Mouse (Mus musculus) kidney, embryonic 16.5 days (tissue): ENCODE measurements at regions not wholly inside any gene's neighbourhood (a gene's known extent, or its start where the extent isn't known, plus 50 kb on each side); places are given as distances from the start of the nearest gene placed in this dataset.
A peak's percentile ranks its signal among the peaks of the same experiment; 100 is the strongest.

Source experiments
- ATAC-seq: fragments of 200-750 bp; cut with Nextera tagmentation; 2 replicates; pipeline ENCODE4 v1.8.0; 2017; ENCODE audit warnings: moderate TSS enrichment; ENCODE audit not compliant: low FRiP score, low TSS enrichment
- H3K27ac ChIP-seq: fragments of 300-500 bp; sonication (generic); 2 replicates; pipeline ENCODE4 v1.5.1; 2014; ENCODE audit warnings: low read length
- H3K27me3 ChIP-seq: fragments of 300-500 bp; sonication (generic); 2 replicates; pipeline ENCODE4 v1.6.1; 2014; ENCODE audit warnings: low read length, control low read depth, mixed read lengths; ENCODE audit not compliant: insufficient read depth
- H3K36me3 ChIP-seq: fragments of 300-500 bp; sonication (generic); 2 replicates; pipeline ENCODE4 v1.6.1; 2014; ENCODE audit warnings: low read length, control low read depth, mixed read lengths; ENCODE audit not compliant: insufficient read depth
- H3K4me1 ChIP-seq: fragments of 300-500 bp; sonication (generic); 2 replicates; pipeline ENCODE4 v1.6.1; 2014; ENCODE audit warnings: low read length, control low read depth, mixed read lengths; ENCODE audit not compliant: insufficient read depth
- H3K4me2 ChIP-seq: fragments of 300-500 bp; sonication (generic); replicated peaks from 2 replicates; pipeline ENCODE4 v1.6.1; 2014; ENCODE audit warnings: low read depth, low read length
- H3K4me3 ChIP-seq: fragments of 300-500 bp; sonication (generic); 2 replicates; pipeline ENCODE4 v1.5.1; 2014; ENCODE audit warnings: mild to moderate bottlenecking, low read length
- H3K9ac ChIP-seq: fragments of 300-500 bp; sonication (generic); replicated peaks from 2 replicates; pipeline ENCODE4 v1.6.1; 2014; ENCODE audit warnings: low read length
- H3K9me3 ChIP-seq: fragments of 300-500 bp; sonication (generic); 2 replicates; pipeline ENCODE4 v1.6.1; 2016; ENCODE audit warnings: low read length, control low read depth
- WGBS: fragments of 180-500 bp; shearing (Covaris S2); extraction: QIAGEN DNeasy Blood & Tissue Kit; methylation state at CpG from one replicate; pipeline ENCODE4 v1.1.7; 2014; 5-methylcytosine and 5-hydroxymethylcytosine counted together

DNA sequence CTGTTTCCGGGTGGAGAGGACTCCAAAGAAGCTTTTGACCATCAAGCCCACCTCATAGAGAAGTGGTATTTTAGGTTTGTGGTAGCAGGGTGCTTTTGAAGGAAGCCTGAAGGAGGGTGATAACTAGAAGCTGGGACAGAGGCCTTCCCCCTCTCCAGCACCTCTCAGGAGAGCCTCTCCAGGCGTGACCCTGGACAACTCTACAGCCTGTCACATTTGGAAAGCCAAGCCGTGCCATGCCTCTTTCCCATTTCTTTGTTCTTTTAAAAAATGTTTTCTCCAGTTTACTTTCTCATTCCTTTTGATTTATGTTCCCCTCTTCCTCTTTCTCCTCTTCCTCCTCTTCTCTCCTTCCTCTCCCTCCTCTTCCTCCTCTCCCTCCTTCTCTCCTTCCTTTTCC, 160.4 kb upstream of the Ppp2r3a start:
- no peaks in the 10 kb centered on the region for H3K9me3 ChIP-seq
- peaks cover 4% of the 10 kb centered on the region; the same call in 1 of the 2 replicates for H3K4me1 ChIP-seq
- H3K27ac ChIP-seq, result no peak overlapping the region
- H3K27me3 ChIP-seq, result no peaks in the 10 kb centered on the region
- no peak overlapping the region for H3K4me3 ChIP-seq
- no peak overlapping the region for H3K9ac ChIP-seq
- H3K36me3 ChIP-seq, result no peaks in the 10 kb centered on the region
- WGBS, result 83% methylated on average over 3 of the region's 3 CpGs
- no peak overlapping the region for H3K4me2 ChIP-seq
- ATAC-seq, result no peak

DNA sequence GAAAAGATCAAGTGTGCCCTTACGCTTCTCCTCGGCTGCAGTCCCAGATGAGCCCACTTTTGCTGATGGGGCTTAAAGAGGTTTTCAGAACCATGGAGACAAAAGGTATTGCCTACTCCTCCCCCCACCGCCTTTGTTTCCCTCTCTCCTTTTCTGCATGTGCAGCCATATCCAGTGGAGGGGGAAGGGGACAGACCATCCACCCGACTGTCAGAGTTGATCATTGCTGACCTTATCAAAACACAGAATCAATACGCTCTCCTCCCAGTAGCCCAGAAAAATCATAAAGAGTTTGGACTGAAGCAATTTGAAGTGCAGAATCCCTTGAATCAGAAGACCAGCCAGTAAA, 159.9 kb upstream of the Ppp2r3a start:
- no peaks in the 10 kb centered on the region for H3K27me3 ChIP-seq
- H3K4me3 ChIP-seq, result no peak overlapping the region
- no peak for ATAC-seq
- no peaks in the 10 kb centered on the region for H3K36me3 ChIP-seq
- no peak overlapping the region for H3K9ac ChIP-seq
- H3K4me1 ChIP-seq, result peaks cover 4% of the 10 kb centered on the region; the same call in 1 of the 2 replicates
- no peak overlapping the region for H3K4me2 ChIP-seq
- 84% methylated on average over 5 of the region's 5 CpGs for WGBS
- H3K27ac ChIP-seq, result no peak overlapping the region
- H3K9me3 ChIP-seq, result no peaks in the 10 kb centered on the region

DNA sequence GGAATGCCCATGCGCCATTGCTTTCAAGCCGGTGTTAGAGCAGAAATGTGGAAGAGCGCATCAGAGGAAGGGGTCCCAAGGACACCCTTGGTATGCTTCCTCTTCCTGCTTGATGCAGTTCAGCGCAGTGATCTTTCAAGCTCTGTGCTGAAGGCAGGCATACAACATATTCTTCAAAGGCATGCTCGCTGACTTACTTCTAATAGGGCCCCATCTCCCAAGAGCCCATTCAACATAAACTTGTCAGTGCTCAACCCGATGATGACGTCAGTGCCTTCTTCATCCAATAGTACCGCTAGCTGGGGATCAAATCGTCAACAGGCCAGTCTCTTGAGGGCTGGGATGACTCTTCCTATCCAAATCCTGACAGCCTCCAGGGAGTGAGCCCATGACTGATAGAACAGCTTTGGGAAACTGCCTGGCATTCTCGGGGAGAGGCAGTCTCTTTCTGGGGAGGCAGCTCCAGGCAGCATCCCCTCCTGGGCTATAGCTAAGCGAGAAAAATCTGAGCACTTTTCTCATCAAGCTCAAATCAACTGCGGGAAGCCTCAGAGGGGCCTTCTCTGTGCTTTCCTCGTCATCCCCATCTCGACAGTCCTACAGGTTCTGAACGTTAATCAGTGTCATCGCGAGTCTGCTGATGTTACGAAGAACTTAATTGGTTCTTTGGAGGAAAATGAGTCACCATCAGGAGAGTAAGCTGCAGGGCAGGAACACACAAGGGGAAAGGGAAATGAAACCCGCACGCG, 159.4 kb upstream of the Ppp2r3a start:
- H3K4me1 ChIP-seq, result peaks cover 4% of the 10 kb centered on the region; the same call in 1 of the 2 replicates
- H3K27me3 ChIP-seq, result no peaks in the 10 kb centered on the region
- H3K4me2 ChIP-seq, result no peak overlapping the region
- 65% methylated on average over 21 of the region's 21 CpGs for WGBS
- no peaks in the 10 kb centered on the region for H3K36me3 ChIP-seq
- no peaks in the 10 kb centered on the region for H3K9me3 ChIP-seq
- no peak for ATAC-seq
- H3K9ac ChIP-seq, result no peak overlapping the region
- H3K27ac ChIP-seq, result no peak overlapping the region
- no peak overlapping the region for H3K4me3 ChIP-seq

DNA sequence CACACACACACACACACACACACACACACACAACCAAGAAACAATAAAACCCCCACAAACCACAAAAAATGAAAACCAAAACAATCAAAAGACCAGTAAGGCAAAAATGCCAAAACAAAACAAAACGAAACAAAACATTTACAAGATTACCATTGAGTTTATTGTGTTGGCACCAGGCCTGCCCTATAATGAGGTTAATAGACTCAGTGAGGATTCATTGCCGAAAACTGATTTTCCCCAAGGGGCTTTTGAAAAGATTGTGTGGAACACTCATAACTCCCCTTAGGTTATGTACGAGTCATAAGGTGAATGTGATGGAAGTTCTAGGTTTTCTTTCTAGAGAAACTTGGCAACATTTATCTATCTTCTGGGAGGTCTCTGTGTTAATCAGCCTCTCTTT, 158.8 kb upstream of the Ppp2r3a start:
- H3K9ac ChIP-seq, result no peak overlapping the region
- H3K4me3 ChIP-seq, result no peak overlapping the region
- no peak overlapping the region for H3K4me2 ChIP-seq
- ATAC-seq, result no peak
- 58% methylated on average over 3 of the region's 3 CpGs for WGBS
- no peaks in the 10 kb centered on the region for H3K9me3 ChIP-seq
- no peak overlapping the region for H3K27ac ChIP-seq
- no peaks in the 10 kb centered on the region for H3K36me3 ChIP-seq
- no peaks in the 10 kb centered on the region for H3K27me3 ChIP-seq
- peaks cover 4% of the 10 kb centered on the region; the same call in 1 of the 2 replicates for H3K4me1 ChIP-seq

DNA sequence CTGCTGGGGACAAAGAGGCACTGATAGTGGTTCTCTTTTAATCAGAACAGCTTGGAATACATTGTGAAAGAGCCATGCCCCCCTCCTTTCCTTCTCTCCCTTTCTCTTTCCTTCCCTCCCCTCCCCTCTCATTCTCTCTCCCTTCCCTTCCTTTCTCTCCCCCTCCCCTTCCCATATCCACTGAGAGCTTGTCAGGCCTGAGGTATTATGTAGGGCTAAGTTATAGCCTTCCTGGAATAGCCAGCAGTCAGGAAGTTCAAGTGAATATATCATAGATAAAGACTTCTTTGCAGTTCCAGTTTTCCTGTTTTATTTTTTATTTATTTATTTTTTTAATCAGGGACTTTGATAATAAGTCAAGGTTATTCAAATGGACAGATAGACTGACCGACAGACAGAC, 156.5 kb upstream of the Ppp2r3a start:
- H3K36me3 ChIP-seq, result no peaks in the 10 kb centered on the region
- no peak overlapping the region for H3K27ac ChIP-seq
- no peak overlapping the region for H3K9ac ChIP-seq
- no peak overlapping the region for H3K4me2 ChIP-seq
- H3K27me3 ChIP-seq, result no peaks in the 10 kb centered on the region
- no peaks in the 10 kb centered on the region for H3K9me3 ChIP-seq
- ATAC-seq, result 0 out of 2 replicates have a peak, but pooled peaks have one; percentile 57
- H3K4me1 ChIP-seq, result peaks cover 5% of the 10 kb centered on the region; the same call in 1 of the 2 replicates
- H3K4me3 ChIP-seq, result no peak overlapping the region
- 27% methylated on average over 1 of the region's 1 CpGs for WGBS

- H3K9me3 ChIP-seq, result no peaks in the 10 kb centered on the region
- H3K4me3 ChIP-seq, result no peak overlapping the region
- WGBS, result 63% methylated on average over 5 of the region's 5 CpGs
- H3K4me1 ChIP-seq, result peaks cover 15% of the 10 kb centered on the region
- no peak for ATAC-seq
- no peaks in the 10 kb centered on the region for H3K27me3 ChIP-seq
- no peak overlapping the region for H3K4me2 ChIP-seq
- no peaks in the 10 kb centered on the region for H3K36me3 ChIP-seq
- no peak overlapping the region for H3K27ac ChIP-seq
- no peak overlapping the region for H3K9ac ChIP-seq
Observed at GRCm38 (mm10) chr9:101407141-101407540, 155.5 kb upstream of the Ppp2r3a start.

- H3K36me3 ChIP-seq, result no peaks in the 10 kb centered on the region
- H3K4me3 ChIP-seq, result no peak overlapping the region
- no peak for ATAC-seq
- H3K9me3 ChIP-seq, result no peaks in the 10 kb centered on the region
- H3K9ac ChIP-seq, result no peak overlapping the region
- H3K4me2 ChIP-seq, result no peak overlapping the region
- 69% methylated on average over 13 of the region's 13 CpGs for WGBS
- peaks cover 23% of the 10 kb centered on the region for H3K4me1 ChIP-seq
- H3K27ac ChIP-seq, result no peak overlapping the region
- no peaks in the 10 kb centered on the region for H3K27me3 ChIP-seq
Observed at GRCm38 (mm10) chr9:101404441-101405081, 153.0 kb upstream of the Ppp2r3a start.

DNA sequence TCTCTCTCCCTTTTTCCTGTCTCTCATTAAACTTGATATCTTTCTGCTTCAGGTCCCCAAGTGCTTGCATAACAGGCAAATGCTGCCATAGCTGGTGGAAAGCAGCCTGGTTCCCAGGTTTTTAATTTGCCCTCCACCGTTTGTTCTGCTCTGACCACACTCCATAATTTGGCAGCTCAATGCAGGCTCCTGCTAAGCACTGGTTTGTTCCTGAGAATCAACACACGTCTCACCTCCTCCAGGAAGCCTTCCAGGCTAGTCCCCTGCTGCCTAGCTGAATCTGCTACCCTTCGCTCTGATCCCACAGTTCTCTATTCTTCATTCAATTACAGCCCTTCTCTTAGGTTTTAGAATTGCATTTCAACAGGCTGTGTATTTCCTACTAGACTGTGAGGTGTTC, 152.4 kb upstream of the Ppp2r3a start:
- no peak overlapping the region for H3K9ac ChIP-seq
- H3K4me3 ChIP-seq, result no peak overlapping the region
- H3K4me1 ChIP-seq, result peaks cover 23% of the 10 kb centered on the region
- no peaks in the 10 kb centered on the region for H3K27me3 ChIP-seq
- no peak overlapping the region for H3K27ac ChIP-seq
- 66% methylated on average over 3 of the region's 3 CpGs for WGBS
- no peak overlapping the region for H3K4me2 ChIP-seq
- H3K9me3 ChIP-seq, result no peaks in the 10 kb centered on the region
- ATAC-seq, result no peak
- H3K36me3 ChIP-seq, result no peaks in the 10 kb centered on the region

DNA sequence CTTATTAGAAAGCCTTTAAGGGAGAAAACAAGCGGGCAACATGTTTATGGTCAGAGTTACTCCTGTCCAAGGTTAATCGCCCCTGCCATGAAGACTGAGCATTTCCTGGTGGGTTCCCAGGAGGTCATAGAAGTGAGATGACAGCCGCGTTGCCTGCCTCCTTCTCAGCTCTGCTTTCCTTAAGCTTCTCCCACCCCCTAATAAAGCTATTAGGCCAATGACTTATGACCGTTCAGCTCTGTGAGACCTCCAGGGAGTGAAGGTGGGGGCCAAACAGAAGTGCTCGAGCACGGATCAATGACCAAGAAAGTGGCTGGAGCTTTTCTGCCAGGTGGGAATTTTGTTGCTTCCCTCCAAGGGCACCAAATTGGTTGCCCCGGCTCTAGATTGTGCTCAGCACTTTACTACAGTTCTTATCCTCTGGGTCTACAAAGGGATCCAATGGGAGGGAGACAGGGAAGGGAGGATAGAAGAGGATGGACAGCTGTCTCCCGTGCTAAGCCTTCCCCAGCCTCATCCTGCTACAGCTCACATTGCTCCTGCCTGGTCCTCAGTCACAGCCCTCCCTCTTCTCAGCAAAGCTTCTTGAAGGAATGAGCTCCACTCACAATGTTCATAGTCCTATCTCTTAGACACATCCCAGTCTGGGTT, 151.1 kb upstream of the Ppp2r3a start:
- Histone ChIP-seq H3K36me3 (no peaks in the 10 kb centered on the region), H3K9ac (no peak overlapping the region), H3K9me3 (no peaks in the 10 kb centered on the region), H3K4me1 (peaks cover 19% of the 10 kb centered on the region), H3K4me2 (peak overlapping the region; percentile 44), H3K4me3 (no peak overlapping the region), H3K27ac (no peak overlapping the region), H3K27me3 (no peaks in the 10 kb centered on the region)
- peak; percentile 87 for ATAC-seq
- 9% methylated on average over 9 of the region's 9 CpGs for WGBS

DNA sequence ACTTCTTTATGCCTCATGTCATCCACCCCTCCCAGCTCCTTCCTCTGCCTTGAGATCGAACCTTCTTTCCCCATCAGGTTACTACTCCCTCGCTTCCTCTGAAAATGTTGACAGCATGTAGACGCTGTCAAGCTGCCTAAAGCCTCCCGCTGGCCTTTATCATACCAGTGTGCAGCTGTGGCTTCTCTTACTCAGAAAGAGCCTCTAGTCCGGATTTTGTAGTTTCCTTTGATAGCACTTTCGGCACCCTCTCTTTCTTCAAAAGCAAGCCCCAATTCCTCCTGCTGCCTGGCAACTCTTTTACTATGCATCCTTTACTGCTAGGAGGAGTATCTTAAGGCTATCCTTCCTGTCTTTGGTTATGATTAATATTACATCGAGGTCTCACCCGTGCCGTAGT, 149.8 kb upstream of the Ppp2r3a start:
- H3K4me2 ChIP-seq, result peak overlapping the region; percentile 44
- H3K27ac ChIP-seq, result no peak overlapping the region
- H3K27me3 ChIP-seq, result no peaks in the 10 kb centered on the region
- H3K4me1 ChIP-seq, result peaks cover 19% of the 10 kb centered on the region
- no peaks in the 10 kb centered on the region for H3K36me3 ChIP-seq
- WGBS, result 62% methylated on average over 9 of the region's 9 CpGs
- H3K9me3 ChIP-seq, result no peaks in the 10 kb centered on the region
- H3K4me3 ChIP-seq, result 0 out of 2 replicates have a peak overlapping the region, but pooled peaks have one; percentile 6
- no peak for ATAC-seq
- H3K9ac ChIP-seq, result no peak overlapping the region
